Mouse (Mus musculus) spleen, adult 2 months (tissue): Measurements from ENCODE around the gene Nectin4.

Source experiments
- CTCF ChIP-seq: fragments of 200-500 bp; IDR thresholded peaks from 2 replicates; pipeline ENCODE4 v1.5.1; 2011; ENCODE audit warnings: mild to moderate bottlenecking, inconsistent platforms; ENCODE audit not compliant: insufficient read depth, insufficient read length, insufficient replicate concordance; ENCODE audit errors: extremely low read depth
- POLR2A ChIP-seq: fragments of 200-500 bp; IDR thresholded peaks from 2 replicates; pipeline ENCODE4 v1.6.1; 2011; ENCODE audit warnings: low read depth, low read length, inconsistent platforms

- TF ChIP-seq CTCF (no peak), POLR2A (no peak)
These were observed 4.0 kb upstream of the Nectin4 start for GRCm38 (mm10) chr1:171365934-171366333.
